Mouse (Mus musculus): ENCODE measurements around the gene Ttc33. TPM values are rescaled to one million over a fixed set of nuclear protein-coding genes. Genes with fewer than 3 reads are reported as not detected.

Ttc33 gene
- polyA plus RNA-seq, 1 experiment from 2014 or later = 49.3 TPM

DNA sequence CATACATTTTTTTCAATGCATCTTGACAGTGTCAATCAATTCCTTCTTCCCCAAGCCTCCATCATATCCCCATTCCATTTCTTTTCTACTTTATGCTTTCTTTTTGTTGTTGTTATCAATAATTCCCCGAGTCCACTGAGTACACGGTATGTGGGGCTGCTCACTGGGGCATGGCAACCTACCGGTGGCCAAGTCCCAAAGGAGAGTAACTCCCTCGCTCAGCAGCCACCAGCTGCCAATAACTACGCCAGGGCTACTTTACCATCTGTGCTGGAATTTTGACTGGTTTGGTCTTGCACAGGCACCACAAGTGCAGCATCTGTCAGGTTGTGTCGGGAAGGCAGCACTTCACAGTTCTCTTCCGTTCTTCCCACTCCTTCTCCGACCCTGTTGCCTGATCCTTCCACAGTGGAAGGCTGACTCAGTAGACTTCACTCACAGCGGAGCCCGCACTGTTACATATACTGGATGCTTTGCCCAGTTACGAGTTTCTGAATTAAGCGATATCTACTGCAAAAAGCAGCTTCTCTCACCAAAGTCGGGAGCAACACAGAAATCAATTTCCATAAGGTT, 76.9 kb downstream of the Ttc33 start:
- no peaks in the 10 kb centered on the region for H3K9me3 ChIP-seq (ENCODE audit: control insufficient read depth, low read length)
- 78% methylated on average over 13 of the region's 13 CpGs for WGBS
- H3K4me3 ChIP-seq (ENCODE audit: low read depth, low read length) = no peak overlapping the region
- no peaks in the 10 kb centered on the region for H3K4me1 ChIP-seq (ENCODE audit: control insufficient read depth, insufficient read depth, low read length)
- H3K4me2 ChIP-seq (ENCODE audit: low read depth) = no peak overlapping the region
- no peak overlapping the region for H3K9ac ChIP-seq (ENCODE audit: low read length)
- no peaks in the 10 kb centered on the region for H3K36me3 ChIP-seq (ENCODE audit: control insufficient read depth, insufficient read depth, low read length)
- H3K27me3 ChIP-seq (ENCODE audit: control insufficient read depth, insufficient read depth, low read length) = no peaks in the 10 kb centered on the region
- H3K27ac ChIP-seq (ENCODE audit: low read depth, low read length) = no peak overlapping the region
- no peak for DNase-seq (ENCODE audit: low spot score)
- no peak for ATAC-seq (ENCODE audit: insufficient read depth, low FRiP score, low TSS enrichment)

GRCm38 (mm10) chr15:5262874-5263504, 77.7 kb downstream of the Ttc33 start:
- no peaks in the 10 kb centered on the region for H3K27me3 ChIP-seq (ENCODE audit: control insufficient read depth, insufficient read depth, low read length)
- WGBS = 69% methylated on average over 10 of the region's 10 CpGs
- H3K4me3 ChIP-seq (ENCODE audit: low read depth, low read length) = no peak overlapping the region
- no peaks in the 10 kb centered on the region for H3K36me3 ChIP-seq (ENCODE audit: control insufficient read depth, insufficient read depth, low read length)
- no peaks in the 10 kb centered on the region for H3K4me1 ChIP-seq (ENCODE audit: control insufficient read depth, insufficient read depth, low read length)
- DNase-seq (ENCODE audit: low spot score) = no peak
- ATAC-seq (ENCODE audit: insufficient read depth, low FRiP score, low TSS enrichment) = no peak
- H3K9ac ChIP-seq (ENCODE audit: low read length) = no peak overlapping the region
- H3K27ac ChIP-seq (ENCODE audit: low read depth, low read length) = no peak overlapping the region
- no peak overlapping the region for H3K4me2 ChIP-seq (ENCODE audit: low read depth)
- H3K9me3 ChIP-seq (ENCODE audit: control insufficient read depth, low read length) = no peaks in the 10 kb centered on the region

DNA sequence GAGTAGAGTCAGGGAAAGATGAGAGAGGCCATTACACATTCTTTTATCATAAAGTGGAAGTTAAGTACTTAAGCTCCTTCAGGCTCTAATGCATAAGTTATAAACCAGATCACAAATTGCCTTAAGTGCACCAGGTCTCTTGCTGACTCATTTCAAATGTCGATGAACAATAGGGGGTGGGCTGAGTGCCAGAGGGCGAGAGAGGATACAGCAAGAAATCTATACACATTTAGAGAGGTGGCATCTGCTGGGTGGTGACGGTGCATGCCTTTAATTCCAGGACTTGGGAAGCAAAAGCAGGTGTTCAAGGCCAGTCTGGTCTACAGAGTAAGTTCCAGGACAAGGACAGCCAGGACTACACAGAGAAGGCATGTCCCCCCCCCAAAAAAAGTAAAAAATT, 80.8 kb downstream of the Ttc33 start:
- Histone ChIP-seq H3K4me3 (ENCODE audit: low read depth, low read length) (no peak overlapping the region), H3K36me3 (ENCODE audit: control insufficient read depth, insufficient read depth, low read length) (no peaks in the 10 kb centered on the region), H3K9me3 (ENCODE audit: control insufficient read depth, low read length) (no peaks in the 10 kb centered on the region), H3K9ac (ENCODE audit: low read length) (no peak overlapping the region), H3K27ac (ENCODE audit: low read depth, low read length) (no peak overlapping the region), H3K4me2 (ENCODE audit: low read depth) (no peak overlapping the region), H3K27me3 (ENCODE audit: control insufficient read depth, insufficient read depth, low read length) (no peaks in the 10 kb centered on the region), H3K4me1 (ENCODE audit: control insufficient read depth, insufficient read depth, low read length) (no peaks in the 10 kb centered on the region)
- DNase-seq (ENCODE audit: low spot score) (no peak), ATAC-seq (ENCODE audit: insufficient read depth, low FRiP score, low TSS enrichment) (no peak)
- WGBS = 91% methylated on average over 3 of the region's 3 CpGs

Other genes with a start within 250 kb of the Ttc33 start
- gene C7, start 121.8 kb upstream of the Ttc33 start, polyA plus RNA-seq (2014; fragmentation: Nextera tagmentation; extraction: Ambion mirVana) = 0.28 TPM in 1 of 2 replicates, not detected in the other
- 1.1 and 1.4 TPM in 2 replicates for gene Card6, start 77.0 kb upstream of the Ttc33 start, polyA plus RNA-seq (2014; fragmentation: Nextera tagmentation; extraction: Ambion mirVana)
- gene Rpl37, start 68.9 kb upstream of the Ttc33 start, polyA plus RNA-seq (2014; fragmentation: Nextera tagmentation; extraction: Ambion mirVana) = 487 and 490 TPM in 2 replicates
- 21.2 and 21.7 TPM in 2 replicates for gene Prkaa1, start 41.7 kb upstream of the Ttc33 start, polyA plus RNA-seq (2014; fragmentation: Nextera tagmentation; extraction: Ambion mirVana)
- 1.3 and 1.4 TPM in 2 replicates for gene Ptger4, start 58.7 kb downstream of the Ttc33 start, polyA plus RNA-seq (2014; fragmentation: Nextera tagmentation; extraction: Ambion mirVana)